Mouse (Mus musculus): ENCODE results near the gene Ccdc33. TPM values are rescaled to one million over a fixed set of nuclear protein-coding genes. Genes with fewer than 3 reads are reported as not detected.

Ccdc33 gene
- polyA plus RNA-seq, 1 experiment from 2014 or later: 1.1 TPM

DNA sequence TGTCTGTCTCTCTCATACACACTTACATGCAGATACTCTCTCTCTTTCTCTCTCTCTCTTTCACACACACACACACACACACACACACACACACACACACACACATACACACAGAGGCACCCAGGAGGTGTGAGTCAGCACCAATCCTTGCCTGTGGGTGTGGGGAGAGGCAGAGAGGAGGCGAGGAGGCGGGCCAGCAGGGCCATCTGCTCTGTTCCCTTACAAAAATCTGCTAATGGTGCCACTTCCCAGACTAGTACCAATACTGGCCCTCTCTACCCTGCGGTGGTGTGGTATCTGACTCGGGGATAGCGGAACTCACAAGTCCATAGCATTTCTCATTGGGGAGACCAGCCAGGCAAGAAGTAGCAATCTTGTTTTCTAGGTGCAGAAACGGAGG lies 7.2 kb downstream of the Ccdc33 start:
- no peaks in the 10 kb centered on the region for H3K36me3 ChIP-seq (ENCODE audit: control insufficient read depth, insufficient read depth, low read length)
- H3K27me3 ChIP-seq (ENCODE audit: control insufficient read depth, insufficient read depth, low read length): peaks cover 5% of the 10 kb centered on the region
- DNase-seq (ENCODE audit: low spot score): no peak
- H3K4me3 ChIP-seq (ENCODE audit: low read depth, low read length): no peak overlapping the region
- H3K27ac ChIP-seq (ENCODE audit: low read depth, low read length): peak overlapping the region; percentile 89
- H3K9me3 ChIP-seq (ENCODE audit: control insufficient read depth, low read length): no peaks in the 10 kb centered on the region
- ATAC-seq (replicated peaks; ENCODE audit: low FRiP score): no peak
- peak overlapping the region; percentile 28; the same call in 1 of the 2 replicates for H3K9ac ChIP-seq (ENCODE audit: low read length)
- H3K4me1 ChIP-seq (replicated peaks; ENCODE audit: control insufficient read depth, insufficient read depth, low read length): peaks cover 44% of the 10 kb centered on the region
- 56% methylated on average over 6 of the region's 6 CpGs for WGBS
- H3K4me2 ChIP-seq (ENCODE audit: low read depth, low read length, severe bottlenecking): no peak overlapping the region

DNA sequence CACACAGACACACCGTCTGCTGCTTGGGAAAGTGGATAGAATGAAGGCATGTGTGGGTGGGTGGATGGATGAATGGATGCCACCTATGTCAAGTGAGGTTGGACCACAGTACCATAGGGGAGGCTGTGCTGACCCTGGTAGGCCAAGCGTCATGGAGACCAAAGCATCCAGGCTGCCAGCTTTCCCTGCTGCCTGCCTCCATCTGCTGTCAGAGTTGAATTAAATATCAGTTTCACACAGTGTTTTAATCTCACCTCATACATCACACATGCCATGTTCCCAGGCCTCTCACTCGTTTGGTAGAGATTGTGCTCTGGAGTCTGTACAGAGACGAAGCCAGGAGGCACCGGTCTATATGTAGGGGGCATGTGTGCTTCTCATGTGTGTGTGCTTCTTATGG lies 7.8 kb downstream of the Ccdc33 start:
- H3K9me3 ChIP-seq (ENCODE audit: control insufficient read depth, low read length): no peaks in the 10 kb centered on the region
- ATAC-seq (replicated peaks; ENCODE audit: low FRiP score) (no peak), DNase-seq (ENCODE audit: low spot score) (no peak)
- WGBS: 83% methylated on average over 5 of the region's 5 CpGs
- peaks cover 5% of the 10 kb centered on the region for H3K27me3 ChIP-seq (ENCODE audit: control insufficient read depth, insufficient read depth, low read length)
- H3K4me1 ChIP-seq (replicated peaks; ENCODE audit: control insufficient read depth, insufficient read depth, low read length): peaks cover 40% of the 10 kb centered on the region
- H3K27ac ChIP-seq (ENCODE audit: low read depth, low read length): peak overlapping the region; percentile 89; the same call in 1 of the 2 replicates
- H3K4me3 ChIP-seq (ENCODE audit: low read depth, low read length): no peak overlapping the region
- no peaks in the 10 kb centered on the region for H3K36me3 ChIP-seq (ENCODE audit: control insufficient read depth, insufficient read depth, low read length)
- no peak overlapping the region for H3K4me2 ChIP-seq (ENCODE audit: low read depth, low read length, severe bottlenecking)
- H3K9ac ChIP-seq (ENCODE audit: low read length): no peak overlapping the region

DNA sequence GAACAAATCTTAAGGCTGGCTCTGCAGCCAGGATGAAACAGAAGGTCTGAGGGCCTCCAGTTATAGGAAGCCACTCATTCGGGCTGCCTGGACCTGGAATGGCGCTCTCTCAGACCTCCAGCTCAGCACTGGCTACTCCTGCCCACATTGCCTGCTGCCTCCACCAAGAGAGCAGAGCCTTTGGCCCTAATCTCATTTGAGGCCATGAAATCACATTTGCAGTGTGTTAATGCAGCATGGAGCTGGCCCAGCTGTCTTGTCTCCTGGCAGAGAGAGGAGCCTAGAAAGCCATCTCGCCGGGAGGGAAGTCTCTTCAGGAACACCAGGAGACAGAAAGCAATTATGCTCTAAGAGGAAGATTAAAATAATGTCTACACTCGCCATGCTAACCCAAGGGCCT lies 11.1 kb downstream of the Ccdc33 start:
- H3K4me2 ChIP-seq (ENCODE audit: low read depth, low read length, severe bottlenecking): no peak overlapping the region
- H3K27ac ChIP-seq (ENCODE audit: low read depth, low read length): no peak overlapping the region
- 63% methylated on average over 5 of the region's 5 CpGs for WGBS
- ATAC-seq (replicated peaks; ENCODE audit: low FRiP score) (no peak), DNase-seq (ENCODE audit: low spot score) (no peak)
- peaks cover 15% of the 10 kb centered on the region; the same call in 1 of the 2 replicates for H3K4me1 ChIP-seq (replicated peaks; ENCODE audit: control insufficient read depth, insufficient read depth, low read length)
- H3K27me3 ChIP-seq (ENCODE audit: control insufficient read depth, insufficient read depth, low read length): no peaks in the 10 kb centered on the region
- no peaks in the 10 kb centered on the region for H3K36me3 ChIP-seq (ENCODE audit: control insufficient read depth, insufficient read depth, low read length)
- H3K9me3 ChIP-seq (ENCODE audit: control insufficient read depth, low read length): no peaks in the 10 kb centered on the region
- H3K4me3 ChIP-seq (ENCODE audit: low read depth, low read length): no peak overlapping the region
- H3K9ac ChIP-seq (ENCODE audit: low read length): no peak overlapping the region

DNA sequence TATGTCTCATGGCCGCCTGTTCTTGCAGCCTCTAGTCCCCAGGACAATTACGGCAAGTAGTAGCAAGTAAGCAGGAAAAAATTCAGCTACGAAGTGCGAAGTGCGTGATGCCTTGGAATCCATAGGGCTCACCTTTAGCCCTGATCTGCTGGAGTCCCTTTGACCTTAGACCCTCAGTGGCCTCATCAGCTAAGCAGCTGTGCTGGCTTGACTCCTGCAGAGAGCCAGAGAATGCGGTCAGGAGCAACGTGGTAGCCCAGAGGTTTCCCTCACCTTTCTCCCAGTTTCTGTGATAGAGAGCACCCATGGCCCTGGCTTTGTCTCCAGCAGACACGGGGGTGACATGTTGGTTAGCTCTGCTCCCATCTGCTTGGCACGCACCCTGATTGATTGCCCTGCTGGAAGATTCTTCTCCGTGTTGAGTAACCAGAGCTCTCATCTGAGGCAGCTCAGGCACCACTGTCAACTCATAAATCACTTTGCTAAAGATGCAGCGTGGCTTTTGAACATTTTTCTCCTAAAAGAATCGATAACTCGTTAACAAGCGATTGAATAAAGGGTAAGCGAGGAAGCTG lies 12.9 kb downstream of the Ccdc33 start:
- no peaks in the 10 kb centered on the region for H3K36me3 ChIP-seq (ENCODE audit: control insufficient read depth, insufficient read depth, low read length)
- no peaks in the 10 kb centered on the region for H3K27me3 ChIP-seq (ENCODE audit: control insufficient read depth, insufficient read depth, low read length)
- no peak overlapping the region for H3K4me3 ChIP-seq (ENCODE audit: low read depth, low read length)
- no peak overlapping the region for H3K9ac ChIP-seq (ENCODE audit: low read length)
- no peak overlapping the region for H3K27ac ChIP-seq (ENCODE audit: low read depth, low read length)
- 70% methylated on average over 15 of the region's 15 CpGs for WGBS
- ATAC-seq (replicated peaks; ENCODE audit: low FRiP score) (no peak), DNase-seq (ENCODE audit: low spot score) (no peak)
- peaks cover 2% of the 10 kb centered on the region; the same call in 1 of the 2 replicates for H3K4me1 ChIP-seq (replicated peaks; ENCODE audit: control insufficient read depth, insufficient read depth, low read length)
- no peak overlapping the region for H3K4me2 ChIP-seq (ENCODE audit: low read depth, low read length, severe bottlenecking)
- H3K9me3 ChIP-seq (ENCODE audit: control insufficient read depth, low read length): no peaks in the 10 kb centered on the region

DNA sequence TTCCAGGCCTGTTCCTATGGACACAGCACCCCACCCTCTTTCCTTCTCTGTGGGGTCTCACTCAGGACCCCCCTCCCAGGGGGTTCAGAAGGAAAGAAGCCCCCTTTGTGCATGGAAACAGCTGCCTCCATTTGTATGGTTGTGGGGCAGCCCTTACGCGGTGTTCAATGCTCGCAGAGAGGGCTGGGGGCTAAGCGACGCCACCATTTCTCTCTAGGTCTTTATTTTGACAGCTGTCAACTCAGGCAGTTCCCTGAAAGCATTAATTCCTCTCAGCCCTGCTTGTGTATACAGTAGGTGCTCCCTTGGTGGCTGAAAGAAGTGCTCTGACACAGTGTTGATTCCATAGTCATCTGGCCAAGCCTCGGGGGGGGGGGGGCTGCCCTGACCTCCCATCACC lies 15.0 kb downstream of the Ccdc33 start:
- Histone ChIP-seq H3K27me3 (ENCODE audit: control insufficient read depth, insufficient read depth, low read length) (no peaks in the 10 kb centered on the region), H3K4me1 (replicated peaks; ENCODE audit: control insufficient read depth, insufficient read depth, low read length) (peaks cover 2% of the 10 kb centered on the region; the same call in 1 of the 2 replicates), H3K36me3 (ENCODE audit: control insufficient read depth, insufficient read depth, low read length) (no peaks in the 10 kb centered on the region), H3K4me2 (ENCODE audit: low read depth, low read length, severe bottlenecking) (no peak overlapping the region), H3K27ac (ENCODE audit: low read depth, low read length) (no peak overlapping the region), H3K4me3 (ENCODE audit: low read depth, low read length) (no peak overlapping the region), H3K9ac (ENCODE audit: low read length) (no peak overlapping the region), H3K9me3 (ENCODE audit: control insufficient read depth, low read length) (no peaks in the 10 kb centered on the region)
- 50% methylated on average over 6 of the region's 6 CpGs for WGBS
- ATAC-seq (replicated peaks; ENCODE audit: low FRiP score) (no peak; the same call in 1 of the 2 replicates), DNase-seq (ENCODE audit: low spot score) (no peak)

DNA sequence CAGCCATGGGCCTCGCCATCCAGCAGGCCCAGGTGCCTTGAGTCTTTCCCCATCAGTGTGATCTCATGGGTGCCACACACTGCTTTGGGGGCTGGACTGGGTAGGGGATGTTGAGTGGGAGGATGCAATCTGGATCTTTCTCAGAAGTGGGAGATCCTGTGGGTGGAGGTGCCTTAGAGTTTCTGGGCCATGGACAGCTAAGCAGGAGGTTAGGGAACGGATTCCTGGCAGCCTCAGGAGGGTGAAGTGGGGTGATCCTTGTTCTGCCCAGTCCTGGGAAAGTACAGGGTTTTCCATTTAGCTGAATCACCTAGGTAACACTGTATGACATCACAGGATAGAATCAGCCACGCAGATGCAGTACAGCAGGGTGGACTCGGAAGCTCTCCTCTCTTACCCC lies 16.6 kb downstream of the Ccdc33 start:
- H3K9ac ChIP-seq (ENCODE audit: low read length): no peak overlapping the region
- 81% methylated on average over 4 of the region's 4 CpGs for WGBS
- no peak overlapping the region for H3K4me2 ChIP-seq (ENCODE audit: low read depth, low read length, severe bottlenecking)
- no peaks in the 10 kb centered on the region for H3K36me3 ChIP-seq (ENCODE audit: control insufficient read depth, insufficient read depth, low read length)
- H3K27ac ChIP-seq (ENCODE audit: low read depth, low read length): no peak overlapping the region
- no peak for ATAC-seq (replicated peaks; ENCODE audit: low FRiP score)
- H3K9me3 ChIP-seq (ENCODE audit: control insufficient read depth, low read length): no peaks in the 10 kb centered on the region
- no peak overlapping the region for H3K4me3 ChIP-seq (ENCODE audit: low read depth, low read length)
- no peak for DNase-seq (ENCODE audit: low spot score)
- no peaks in the 10 kb centered on the region for H3K27me3 ChIP-seq (ENCODE audit: control insufficient read depth, insufficient read depth, low read length)
- H3K4me1 ChIP-seq (replicated peaks; ENCODE audit: control insufficient read depth, insufficient read depth, low read length): peaks cover 2% of the 10 kb centered on the region; the same call in 1 of the 2 replicates

DNA sequence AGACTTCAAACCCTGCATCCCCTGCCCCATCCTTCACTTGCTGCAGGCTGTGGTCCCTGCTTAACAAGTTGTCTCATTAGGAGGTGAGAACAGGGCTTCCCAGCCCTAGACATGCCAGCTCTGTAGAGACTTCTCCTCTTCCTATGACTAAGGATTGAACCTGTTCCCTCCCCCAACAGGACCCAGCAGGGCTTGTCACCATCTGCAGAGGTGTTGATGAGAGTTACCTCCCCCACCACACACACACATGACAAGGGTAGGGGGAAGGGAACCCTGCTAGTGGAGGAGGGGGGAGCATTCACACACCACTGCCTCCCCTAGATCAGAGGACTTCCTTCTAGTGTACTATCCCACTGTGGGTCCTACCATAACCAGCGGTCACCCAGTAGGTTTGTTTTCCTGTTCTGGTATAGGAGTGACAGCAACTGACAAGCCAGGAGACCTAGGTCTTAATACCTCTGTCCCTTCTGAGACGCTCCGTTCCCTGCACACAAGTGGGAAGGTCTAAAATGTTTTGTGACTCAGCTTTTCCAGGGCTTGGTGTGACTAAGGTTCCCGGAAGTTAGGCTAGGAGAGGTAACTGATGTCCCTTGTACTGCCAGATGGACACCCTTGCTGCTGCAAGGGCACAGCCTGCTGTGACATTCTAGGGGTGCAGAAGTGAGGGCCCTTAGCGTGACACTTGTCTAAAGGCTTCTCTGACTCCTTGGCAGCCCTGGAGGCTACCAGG lies 18.6 kb downstream of the Ccdc33 start:
- H3K36me3 ChIP-seq (ENCODE audit: control insufficient read depth, insufficient read depth, low read length): no peaks in the 10 kb centered on the region
- ATAC-seq (replicated peaks; ENCODE audit: low FRiP score): no peak
- 85% methylated on average over 5 of the region's 5 CpGs for WGBS
- peak overlapping the region; percentile 57 for H3K27ac ChIP-seq (ENCODE audit: low read depth, low read length)
- DNase-seq (ENCODE audit: low spot score): no peak
- H3K4me2 ChIP-seq (ENCODE audit: low read depth, low read length, severe bottlenecking): no peak overlapping the region
- H3K9ac ChIP-seq (ENCODE audit: low read length): no peak overlapping the region
- no peaks in the 10 kb centered on the region for H3K27me3 ChIP-seq (ENCODE audit: control insufficient read depth, insufficient read depth, low read length)
- peaks cover 10% of the 10 kb centered on the region; the same call in 1 of the 2 replicates for H3K4me1 ChIP-seq (replicated peaks; ENCODE audit: control insufficient read depth, insufficient read depth, low read length)
- no peak overlapping the region for H3K4me3 ChIP-seq (ENCODE audit: low read depth, low read length)
- H3K9me3 ChIP-seq (ENCODE audit: control insufficient read depth, low read length): no peaks in the 10 kb centered on the region

- H3K4me2 ChIP-seq (ENCODE audit: low read depth, low read length, severe bottlenecking): no peak overlapping the region
- no peak for DNase-seq (ENCODE audit: low spot score)
- 67% methylated on average over 5 of the region's 5 CpGs for WGBS
- no peaks in the 10 kb centered on the region for H3K36me3 ChIP-seq (ENCODE audit: control insufficient read depth, insufficient read depth, low read length)
- H3K4me1 ChIP-seq (replicated peaks; ENCODE audit: control insufficient read depth, insufficient read depth, low read length): peaks cover 10% of the 10 kb centered on the region; the same call in 1 of the 2 replicates
- no peak overlapping the region for H3K4me3 ChIP-seq (ENCODE audit: low read depth, low read length)
- peak; percentile 70; the same call in 1 of the 2 replicates for ATAC-seq (replicated peaks; ENCODE audit: low FRiP score)
- no peaks in the 10 kb centered on the region for H3K27me3 ChIP-seq (ENCODE audit: control insufficient read depth, insufficient read depth, low read length)
- H3K9me3 ChIP-seq (ENCODE audit: control insufficient read depth, low read length): no peaks in the 10 kb centered on the region
- peak overlapping the region; percentile 51; the same call in 1 of the 2 replicates for H3K27ac ChIP-seq (ENCODE audit: low read depth, low read length)
- no peak overlapping the region for H3K9ac ChIP-seq (ENCODE audit: low read length)
Measured at GRCm38 (mm10) chr9:58096629-58097301, 21.9 kb downstream of the Ccdc33 start.

Data from forebrain, embryonic 11.5 days (tissue).